Mouse (Mus musculus) adrenal gland, postnatal 25 days (tissue): ENCODE data around the gene Xab2. TPM values are rescaled to one million over a fixed set of nuclear protein-coding genes. Genes with fewer than 3 reads are reported as not detected.

Experiments
- total RNA-seq: library from RNA; stranded (reverse); gene quantifications from 2 replicates; pipeline ENCODE4 v1.2.3, GENCODE M21; 2021

Gene Xab2
- total RNA-seq, 1 experiment from 2014 or later: 40.9 TPM

Other genes with a start within 250 kb of the Xab2 start
- gene Arhgef18, start 228.3 kb downstream of the Xab2 start, total RNA-seq: 30.6 and 53.5 TPM in 2 replicates
- 11.2 and 12.4 TPM in 2 replicates for gene Pex11g, start 153.6 kb downstream of the Xab2 start, total RNA-seq
- not detected in 2 replicates for gene Tex45, start 150.5 kb downstream of the Xab2 start, total RNA-seq
- 18.2 and 24.3 TPM in 2 replicates for gene Zfp358, start 128.2 kb downstream of the Xab2 start, total RNA-seq
- 46.3 and 46.5 TPM in 2 replicates for gene Mcoln1, start 120.9 kb downstream of the Xab2 start, total RNA-seq
- gene Pnpla6, start 105.9 kb downstream of the Xab2 start, total RNA-seq: 41.7 and 63.8 TPM in 2 replicates
- not detected in 2 replicates for gene C330021F23Rik, start 53.3 kb downstream of the Xab2 start, total RNA-seq
- 7.0 and 10.0 TPM in 2 replicates for gene Camsap3, start 34.0 kb downstream of the Xab2 start, total RNA-seq
- gene Pet100, start 232 bp upstream of the Xab2 start, total RNA-seq: 90.3 and 117 TPM in 2 replicates
- not detected in 2 replicates for gene Pcp2, start 4.2 kb upstream of the Xab2 start, total RNA-seq
- gene Stxbp2, start 9.6 kb upstream of the Xab2 start, total RNA-seq: 123 and 133 TPM in 2 replicates
- gene Retn, start 34.5 kb upstream of the Xab2 start, total RNA-seq: 32.6 and 32.8 TPM in 2 replicates
- gene Mcemp1, start 44.4 kb upstream of the Xab2 start, total RNA-seq: 0.21 TPM in 1 of 2 replicates, not detected in the other
- 23.1 and 33.7 TPM in 2 replicates for gene Fcor, start 51.0 kb upstream of the Xab2 start, total RNA-seq
- gene Trappc5, start 55.0 kb upstream of the Xab2 start, total RNA-seq: 19.3 and 20.2 TPM in 2 replicates
- 0.18 TPM in 1 of 2 replicates, not detected in the other for gene Fcer2a, start 72.9 kb upstream of the Xab2 start, total RNA-seq
- gene Clec4g, start 99.3 kb upstream of the Xab2 start, total RNA-seq: not detected in 2 replicates
- gene Cd209a, start 127.7 kb upstream of the Xab2 start, total RNA-seq: not detected in 2 replicates
- not detected in 2 replicates for gene Cd209e, start 233.0 kb upstream of the Xab2 start, total RNA-seq